Mouse (Mus musculus) heart, postnatal 0 days (tissue): ENCODE measurements at regions not wholly inside any gene's neighbourhood (a gene's known extent, or its start where the extent isn't known, plus 50 kb on each side); places are given as distances from the start of the nearest gene placed in this dataset.

Source experiments
- ATAC-seq: fragments of 200-750 bp; cut with Nextera tagmentation; 2 replicates; pipeline ENCODE4 v1.8.0; 2017; ENCODE audit warnings: low read depth, moderate number of reproducible peaks, moderate library complexity; ENCODE audit not compliant: insufficient read depth
- DNase-seq: peaks from one replicate; pipeline ENCODE4 v3.0.0-alpha.2; 2016; ENCODE audit warnings: low spot score
- H3K27ac ChIP-seq: fragments of 300-500 bp; sonication (generic); 2 replicates; pipeline ENCODE4 v1.5.1; 2014; ENCODE audit warnings: low read depth, mild to moderate bottlenecking
- H3K27me3 ChIP-seq: fragments of 300-500 bp; sonication (generic); 2 replicates; pipeline ENCODE4 v1.6.1; 2014; ENCODE audit warnings: low read length, mixed read lengths; ENCODE audit not compliant: control insufficient read depth, insufficient read depth
- H3K36me3 ChIP-seq: fragments of 300-500 bp; sonication (generic); replicated peaks from 2 replicates; pipeline ENCODE4 v1.6.1; 2014; ENCODE audit warnings: low read length, mixed read lengths; ENCODE audit not compliant: control insufficient read depth, insufficient read depth
- H3K4me1 ChIP-seq: fragments of 300-500 bp; sonication (generic); 2 replicates; pipeline ENCODE4 v1.6.1; 2014; ENCODE audit warnings: antibody characterized with exemption; ENCODE audit not compliant: control insufficient read depth, insufficient read depth
- H3K4me2 ChIP-seq: fragments of 300-500 bp; sonication (generic); 2 replicates; pipeline ENCODE4 v1.6.1; 2014; ENCODE audit warnings: low read depth, mild to moderate bottlenecking, low read length, moderate library complexity
- H3K4me3 ChIP-seq: fragments of 300-500 bp; sonication (generic); 2 replicates; pipeline ENCODE4 v1.5.1; 2014; ENCODE audit warnings: low read depth, low read length
- H3K9ac ChIP-seq: fragments of 300-500 bp; sonication (generic); replicated peaks from 2 replicates; pipeline ENCODE4 v1.6.1; 2014; ENCODE audit warnings: low read depth, low read length, mixed read lengths
- H3K9me3 ChIP-seq: fragments of 300-500 bp; sonication (generic); replicated peaks from 2 replicates; pipeline ENCODE4 v1.6.1; 2016; ENCODE audit warnings: low read length; ENCODE audit not compliant: control insufficient read depth
- CTCF ChIP-seq: IDR thresholded peaks from 2 replicates; pipeline ENCODE4 v1.5.1; 2016; ENCODE audit warnings: antibody characterized with exemption, control low read depth, low read depth
- EP300 ChIP-seq: IDR thresholded peaks from 2 replicates; pipeline ENCODE4 v1.6.1; 2016; ENCODE audit warnings: antibody characterized with exemption, low read depth
- WGBS: fragments of 180-500 bp; shearing (Covaris S2); extraction: QIAGEN DNeasy Blood & Tissue Kit; methylation state at CpG from one replicate; pipeline ENCODE4 v1.1.7; 2014; 5-methylcytosine and 5-hydroxymethylcytosine counted together

DNA sequence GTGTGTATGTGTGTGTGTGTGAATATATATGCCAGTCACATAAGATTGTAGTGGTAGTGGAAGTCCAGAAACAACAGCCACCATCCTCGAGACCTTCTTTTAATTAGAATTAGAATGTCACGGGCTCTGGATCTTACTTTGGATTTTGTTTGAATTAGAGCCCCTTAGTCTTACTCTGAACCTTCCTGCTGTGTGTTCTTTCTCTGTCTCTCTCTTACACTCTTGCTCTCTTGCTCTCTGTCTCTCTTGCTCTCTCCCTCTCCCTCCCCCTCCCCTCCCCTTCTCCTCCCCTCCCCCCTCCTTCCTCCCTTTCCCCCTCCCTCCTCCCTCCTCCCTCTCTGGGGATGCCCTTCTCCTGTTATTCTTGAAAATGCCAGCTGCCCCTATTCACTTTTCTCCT lies 53.1 kb upstream of the Mdm1 start:
- H3K4me2 ChIP-seq = no peak overlapping the region
- no peak overlapping the region for H3K9ac ChIP-seq
- H3K4me1 ChIP-seq = no peaks in the 10 kb centered on the region
- WGBS = 58% methylated on average over 2 of the region's 2 CpGs
- no peaks in the 10 kb centered on the region for H3K9me3 ChIP-seq
- H3K27me3 ChIP-seq = no peaks in the 10 kb centered on the region
- H3K27ac ChIP-seq = no peak overlapping the region
- no peak for DNase-seq
- no peak overlapping the region for H3K4me3 ChIP-seq
- TF ChIP-seq CTCF (no peak), EP300 (no peak)
- no peak for ATAC-seq
- H3K36me3 ChIP-seq = no peaks in the 10 kb centered on the region

DNA sequence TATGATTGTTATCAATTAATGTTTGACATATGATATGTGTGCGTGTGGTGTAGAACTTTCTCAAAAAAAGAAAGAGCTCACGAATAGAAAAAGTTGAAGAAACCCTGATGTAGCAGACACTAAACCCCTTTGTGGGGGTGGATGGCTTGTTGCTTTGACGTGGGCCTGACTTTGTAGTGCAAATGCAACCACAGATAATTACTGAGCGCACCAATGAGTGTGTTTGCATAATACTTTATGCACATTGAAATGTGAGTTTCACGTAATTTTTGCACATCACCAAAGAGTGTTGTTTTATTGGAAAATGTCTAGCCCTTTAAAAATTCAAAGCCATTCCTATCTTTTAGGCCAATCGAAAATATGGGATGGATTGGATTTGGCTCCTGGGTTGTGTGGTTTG lies 51.7 kb upstream of the Mdm1 start:
- Histone ChIP-seq H3K9me3 (no peaks in the 10 kb centered on the region), H3K36me3 (no peaks in the 10 kb centered on the region), H3K4me3 (no peak overlapping the region), H3K27me3 (no peaks in the 10 kb centered on the region), H3K27ac (no peak overlapping the region), H3K9ac (no peak overlapping the region), H3K4me1 (no peaks in the 10 kb centered on the region), H3K4me2 (no peak overlapping the region)
- WGBS = 84% methylated on average over 6 of the region's 6 CpGs
- no peak for TF ChIP-seq EP300
- no peak for TF ChIP-seq CTCF
- DNase-seq (no peak), ATAC-seq (no peak)

GRCm38 (mm10) chr10:118091476-118091875 lies 50.1 kb upstream of the Mdm1 start:
- TF ChIP-seq CTCF = no peak
- no peak for TF ChIP-seq EP300
- H3K4me1 ChIP-seq = no peaks in the 10 kb centered on the region
- no peak for DNase-seq
- no peak overlapping the region for H3K27ac ChIP-seq
- no peak overlapping the region for H3K4me2 ChIP-seq
- no peak overlapping the region for H3K4me3 ChIP-seq
- H3K9me3 ChIP-seq = no peaks in the 10 kb centered on the region
- no peaks in the 10 kb centered on the region for H3K27me3 ChIP-seq
- H3K36me3 ChIP-seq = no peaks in the 10 kb centered on the region
- no peak for ATAC-seq
- no peak overlapping the region for H3K9ac ChIP-seq
- 71% methylated on average over 12 of the region's 12 CpGs for WGBS
